Mouse (Mus musculus): Measurements from ENCODE around the gene Armh2. TPM values are rescaled to one million over a fixed set of nuclear protein-coding genes. Genes with fewer than 3 reads are reported as not detected.

Armh2 gene
- polyA plus RNA-seq, 1 experiment from 2014 or later: not detected

- no peaks in the 10 kb centered on the region for H3K9me3 ChIP-seq
- H3K4me2 ChIP-seq: no peak overlapping the region
- no peaks in the 10 kb centered on the region for H3K27me3 ChIP-seq
- H3K27ac ChIP-seq: no peak overlapping the region
- 88% methylated on average over 8 of the region's 8 CpGs for WGBS
- H3K4me1 ChIP-seq (replicated peaks): no peaks in the 10 kb centered on the region
- ATAC-seq (ENCODE audit: insufficient number of reproducible peaks, insufficient read depth, low FRiP score, low TSS enrichment, low read depth): no peak
- no peak overlapping the region for H3K9ac ChIP-seq (replicated peaks)
- H3K36me3 ChIP-seq: no peaks in the 10 kb centered on the region
- no peak overlapping the region for H3K4me3 ChIP-seq (replicated peaks)
These were observed 37.8 kb downstream of the Armh2 start for GRCm38 (mm10) chr13:24778706-24779380.

- WGBS: 65% methylated on average over 5 of the region's 5 CpGs
- Histone ChIP-seq H3K4me1 (replicated peaks) (no peaks in the 10 kb centered on the region), H3K27me3 (no peaks in the 10 kb centered on the region), H3K4me3 (replicated peaks) (no peak overlapping the region), H3K4me2 (no peak overlapping the region), H3K9ac (replicated peaks) (no peak overlapping the region), H3K27ac (no peak overlapping the region), H3K36me3 (no peaks in the 10 kb centered on the region), H3K9me3 (no peaks in the 10 kb centered on the region)
- no peak for ATAC-seq (ENCODE audit: insufficient number of reproducible peaks, insufficient read depth, low FRiP score, low TSS enrichment, low read depth)
These were observed 40.9 kb downstream of the Armh2 start for GRCm38 (mm10) chr13:24781916-24782315.

GRCm38 (mm10) chr13:24786014-24786490 lies 45.0 kb downstream of the Armh2 start:
- Histone ChIP-seq H3K9ac (replicated peaks) (no peak overlapping the region), H3K4me1 (replicated peaks) (no peaks in the 10 kb centered on the region), H3K27me3 (no peaks in the 10 kb centered on the region), H3K27ac (no peak overlapping the region), H3K4me3 (replicated peaks) (no peak overlapping the region), H3K36me3 (no peaks in the 10 kb centered on the region), H3K4me2 (no peak overlapping the region), H3K9me3 (no peaks in the 10 kb centered on the region)
- 72% methylated on average over 11 of the region's 11 CpGs for WGBS
- no peak for ATAC-seq (ENCODE audit: insufficient number of reproducible peaks, insufficient read depth, low FRiP score, low TSS enrichment, low read depth)

GRCm38 (mm10) chr13:24787477-24787876 lies 46.4 kb downstream of the Armh2 start:
- Histone ChIP-seq H3K4me1 (replicated peaks) (no peaks in the 10 kb centered on the region), H3K4me2 (no peak overlapping the region), H3K27ac (no peak overlapping the region), H3K4me3 (replicated peaks) (no peak overlapping the region), H3K27me3 (no peaks in the 10 kb centered on the region), H3K9ac (replicated peaks) (no peak overlapping the region), H3K9me3 (no peaks in the 10 kb centered on the region), H3K36me3 (no peaks in the 10 kb centered on the region)
- WGBS: 86% methylated on average over 5 of the region's 5 CpGs
- no peak for ATAC-seq (ENCODE audit: insufficient number of reproducible peaks, insufficient read depth, low FRiP score, low TSS enrichment, low read depth)

GRCm38 (mm10) chr13:24791349-24791748 lies 50.3 kb downstream of the Armh2 start:
- WGBS: 71% methylated on average over 2 of the region's 2 CpGs
- Histone ChIP-seq H3K36me3 (no peaks in the 10 kb centered on the region), H3K4me1 (replicated peaks) (no peaks in the 10 kb centered on the region), H3K4me3 (replicated peaks) (no peak overlapping the region), H3K27me3 (no peaks in the 10 kb centered on the region), H3K9me3 (no peaks in the 10 kb centered on the region), H3K9ac (replicated peaks) (no peak overlapping the region), H3K27ac (no peak overlapping the region), H3K4me2 (no peak overlapping the region)
- ATAC-seq (ENCODE audit: insufficient number of reproducible peaks, insufficient read depth, low FRiP score, low TSS enrichment, low read depth): no peak

- H3K9me3 ChIP-seq: no peaks in the 10 kb centered on the region
- H3K27me3 ChIP-seq: no peaks in the 10 kb centered on the region
- no peak overlapping the region for H3K9ac ChIP-seq (replicated peaks)
- no peaks in the 10 kb centered on the region for H3K36me3 ChIP-seq
- no peak for ATAC-seq (ENCODE audit: insufficient number of reproducible peaks, insufficient read depth, low FRiP score, low TSS enrichment, low read depth)
- 0 out of 2 replicates have a peak, but pooled peaks cover 2% of the 10 kb centered on the region for H3K4me1 ChIP-seq (replicated peaks)
- H3K4me3 ChIP-seq (replicated peaks): no peak overlapping the region
- no peak overlapping the region for H3K27ac ChIP-seq
- 86% methylated on average over 9 of the region's 9 CpGs for WGBS
- no peak overlapping the region for H3K4me2 ChIP-seq
These were observed 51.5 kb downstream of the Armh2 start for GRCm38 (mm10) chr13:24792411-24793045.

Other genes starting within 250 kb of the Armh2 start
- gene Ripor2, start 159.0 kb upstream of the Armh2 start, polyA plus RNA-seq (2016; fragmentation: Nextera tagmentation; extraction: Ambion mirVana): 1.7 and 2.5 TPM in 2 replicates
- gene Gmnn, start 20.7 kb downstream of the Armh2 start, polyA plus RNA-seq (2016; fragmentation: Nextera tagmentation; extraction: Ambion mirVana): 124 and 126 TPM in 2 replicates
- gene BC005537, start 60.4 kb downstream of the Armh2 start, polyA plus RNA-seq (2016; fragmentation: Nextera tagmentation; extraction: Ambion mirVana): 12.1 and 14.6 TPM in 2 replicates
- gene Acot13, start 90.3 kb downstream of the Armh2 start, polyA plus RNA-seq (2016; fragmentation: Nextera tagmentation; extraction: Ambion mirVana): 63.1 and 70.4 TPM in 2 replicates
- gene Tdp2, start 90.4 kb downstream of the Armh2 start, polyA plus RNA-seq (2016; fragmentation: Nextera tagmentation; extraction: Ambion mirVana): 74.3 and 77.2 TPM in 2 replicates
- gene D130043K22Rik, start 103.9 kb downstream of the Armh2 start, polyA plus RNA-seq (2016; fragmentation: Nextera tagmentation; extraction: Ambion mirVana): 0.23 and 0.29 TPM in 2 replicates
- 6.0 and 6.8 TPM in 2 replicates for gene Aldh5a1, start 196.4 kb downstream of the Armh2 start, polyA plus RNA-seq (2016; fragmentation: Nextera tagmentation; extraction: Ambion mirVana)
- gene Gpld1, start 201.9 kb downstream of the Armh2 start, polyA plus RNA-seq (2016; fragmentation: Nextera tagmentation; extraction: Ambion mirVana): 0.40 and 0.70 TPM in 2 replicates